Mouse (Mus musculus): Measurements from ENCODE around the gene Gdf2. TPM values are rescaled to one million over a fixed set of nuclear protein-coding genes. Genes with fewer than 3 reads are reported as not detected.

Gene Gdf2
- total and polyA plus RNA-seq, 3 experiments = 0.10 to 0.34 (median 0.16) TPM

DNA sequence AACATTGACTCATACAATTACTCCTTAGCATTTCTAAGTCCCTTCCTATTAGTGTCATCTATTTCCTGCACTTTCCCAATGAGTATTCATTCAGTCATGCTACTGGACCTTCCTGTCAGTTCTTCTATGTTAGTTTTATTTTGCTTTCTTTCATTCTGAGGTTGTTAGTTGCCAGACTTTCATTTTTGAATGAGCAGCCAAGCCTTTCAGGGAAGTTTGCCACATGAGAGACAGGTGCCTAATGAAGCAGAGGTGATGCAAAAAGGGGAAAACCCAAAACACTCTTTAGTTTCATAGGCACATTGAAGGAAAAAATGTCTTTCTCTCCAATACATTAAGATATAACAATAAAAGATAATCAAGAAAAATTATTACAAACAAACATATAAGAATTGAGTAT is 36.0 kb upstream of the Gdf2 start:
- no peak overlapping the region for H3K27ac ChIP-seq
- peaks cover 1% of the 10 kb centered on the region; the same call in 1 of the 2 replicates for H3K4me1 ChIP-seq (ENCODE audit: control insufficient read depth, insufficient read depth, low read length)

DNA sequence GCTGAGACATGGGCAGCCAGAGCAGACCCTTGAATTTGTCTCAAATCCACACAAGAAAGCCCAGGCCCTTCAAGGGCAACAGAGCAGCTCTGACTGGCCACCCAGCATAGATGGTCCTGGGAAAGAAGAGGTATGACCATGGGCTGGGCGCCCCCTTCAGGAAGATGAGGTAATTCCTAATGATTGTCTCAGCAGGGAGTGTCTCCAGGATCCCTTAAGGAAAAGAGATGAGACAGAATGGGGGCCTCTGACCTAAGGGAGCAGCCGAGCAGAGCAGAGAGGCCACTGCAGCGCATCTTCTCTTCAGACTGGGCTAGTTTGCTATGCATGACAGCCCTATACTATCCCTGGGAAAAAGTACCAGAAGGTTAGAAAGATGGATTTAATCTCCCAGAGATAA is 27.1 kb upstream of the Gdf2 start:
- no peaks in the 10 kb centered on the region for H3K4me1 ChIP-seq (ENCODE audit: control insufficient read depth, insufficient read depth, low read length)
- no peak overlapping the region for H3K27ac ChIP-seq
- H3K9ac ChIP-seq (ENCODE audit: low read depth, low read length) = no peak overlapping the region
- no peaks in the 10 kb centered on the region for H3K36me3 ChIP-seq (ENCODE audit: control insufficient read depth, insufficient read depth, low read length)
- TF ChIP-seq POLR2A (IDR thresholded peaks at IDR 0.05; ENCODE audit: insufficient read depth, low read depth, low read length) (no peak), EP300 (IDR thresholded peaks at IDR 0.05; ENCODE audit: insufficient read depth, low read depth, low read length) (peak; percentile 52; the same call in 1 of the 2 replicates), CTCF (IDR thresholded peaks at IDR 0.05) (peak; percentile 71)
- H3K4me3 ChIP-seq = no peak overlapping the region
- no peaks in the 10 kb centered on the region for H3K79me2 ChIP-seq (replicated peaks; ENCODE audit: control insufficient read depth, insufficient read depth, low read length)
- WGBS = 24% methylated on average over 3 of the region's 3 CpGs
- intact Hi-C loops (cut with DNase I) = loop anchor here (1.0 kb wide), 2 partner anchors 218 to 240 kb away; no protein-coding TSS in a partner anchor
- peak; percentile 57 to 60 for DNase-seq
- H3K27me3 ChIP-seq (ENCODE audit: control insufficient read depth, insufficient read depth, low read length) = no peaks in the 10 kb centered on the region; the same call in 1 of the 2 replicates

More for the DNA sequence above, 36.0 kb upstream of the Gdf2 start:
- Histone ChIP-seq H3K4me3 (no peak overlapping the region), H3K27me3 (ENCODE audit: control insufficient read depth, insufficient read depth, low read length) (no peaks in the 10 kb centered on the region), H3K79me2 (replicated peaks; ENCODE audit: control insufficient read depth, insufficient read depth, low read length) (no peaks in the 10 kb centered on the region), H3K9ac (ENCODE audit: low read depth, low read length) (no peak overlapping the region), H3K36me3 (ENCODE audit: control insufficient read depth, insufficient read depth, low read length) (no peaks in the 10 kb centered on the region)
- DNase-seq = no peak
- no peak for TF ChIP-seq EP300 (IDR thresholded peaks at IDR 0.05; ENCODE audit: insufficient read depth, low read depth, low read length)
- no peak for TF ChIP-seq POLR2A (IDR thresholded peaks at IDR 0.05; ENCODE audit: insufficient read depth, low read depth, low read length)
- no peak for TF ChIP-seq CTCF (IDR thresholded peaks at IDR 0.05)
- intact Hi-C loops (cut with DNase I) = no loop called here

DNA sequence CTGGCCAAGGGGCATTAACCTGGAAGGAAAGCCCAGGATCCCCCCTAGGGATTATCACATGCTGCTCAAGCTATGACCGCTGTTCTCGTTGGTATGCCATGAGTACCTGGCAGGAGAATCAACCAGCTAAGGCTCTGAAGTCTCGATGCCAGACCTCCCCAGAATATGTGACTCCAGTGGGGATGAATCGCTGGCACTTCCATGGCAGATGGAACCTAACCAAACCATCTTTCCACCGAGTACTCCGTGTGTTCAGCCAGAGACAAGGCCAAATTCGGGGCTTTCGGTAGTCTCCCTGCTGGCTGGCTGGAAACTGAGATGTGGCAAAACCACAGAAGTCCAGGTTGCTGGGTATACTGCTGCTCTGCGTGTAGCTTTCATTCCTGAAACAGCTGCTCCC is 26.6 kb upstream of the Gdf2 start:
- Histone ChIP-seq H3K4me3 (no peak overlapping the region), H3K9ac (ENCODE audit: low read depth, low read length) (no peak overlapping the region), H3K27me3 (ENCODE audit: control insufficient read depth, insufficient read depth, low read length) (no peaks in the 10 kb centered on the region; the same call in 1 of the 2 replicates), H3K27ac (no peak overlapping the region), H3K4me1 (ENCODE audit: control insufficient read depth, insufficient read depth, low read length) (no peaks in the 10 kb centered on the region), H3K79me2 (replicated peaks; ENCODE audit: control insufficient read depth, insufficient read depth, low read length) (no peaks in the 10 kb centered on the region), H3K36me3 (ENCODE audit: control insufficient read depth, insufficient read depth, low read length) (no peaks in the 10 kb centered on the region)
- 84% methylated on average over 9 of the region's 9 CpGs for WGBS
- no peak for DNase-seq
- intact Hi-C loops (cut with DNase I) = no loop called here
- TF ChIP-seq POLR2A (IDR thresholded peaks at IDR 0.05; ENCODE audit: insufficient read depth, low read depth, low read length) (no peak), EP300 (IDR thresholded peaks at IDR 0.05; ENCODE audit: insufficient read depth, low read depth, low read length) (no peak), CTCF (IDR thresholded peaks at IDR 0.05) (no peak)

DNA sequence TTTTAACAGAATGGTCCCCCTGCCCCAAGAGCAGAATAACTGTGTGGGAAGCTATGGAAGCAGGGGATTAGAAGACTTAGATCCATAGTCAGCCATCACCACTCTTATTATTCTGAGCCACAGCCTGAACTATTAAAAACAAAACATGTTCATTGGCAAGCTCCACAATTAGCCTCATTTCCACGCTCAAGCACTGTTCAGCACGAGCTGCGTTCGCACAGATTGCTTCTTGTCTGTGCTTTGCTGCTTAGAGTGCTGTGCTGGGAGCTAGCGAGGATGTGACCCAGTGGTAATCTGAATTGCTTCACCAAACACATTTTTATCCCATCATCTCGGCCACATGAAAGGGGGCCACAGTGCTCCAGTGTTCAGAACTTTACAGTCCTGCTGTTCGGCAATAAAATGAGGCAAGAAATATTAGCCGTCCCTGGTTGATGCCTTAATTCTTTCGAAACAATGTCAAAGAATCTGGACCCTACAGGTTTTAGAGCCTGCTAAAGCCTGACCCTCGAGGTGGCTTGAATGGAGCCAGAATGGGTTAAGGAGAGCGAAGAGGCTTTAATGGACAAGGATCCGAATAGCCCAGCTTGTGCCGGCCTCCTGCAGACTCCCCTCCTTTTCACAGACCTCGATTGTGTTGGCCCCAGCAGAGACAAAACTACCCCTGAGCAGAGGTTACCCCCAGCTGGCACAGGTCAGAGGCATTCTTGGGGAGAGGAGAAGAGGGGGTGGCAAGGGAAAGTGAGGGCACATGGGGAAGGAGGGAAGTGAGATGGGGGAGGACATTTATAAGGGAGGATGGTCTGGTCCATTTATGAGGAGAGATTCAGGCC is 19.9 kb upstream of the Gdf2 start:
- no peaks in the 10 kb centered on the region for H3K79me2 ChIP-seq (replicated peaks; ENCODE audit: control insufficient read depth, insufficient read depth, low read length)
- no peaks in the 10 kb centered on the region; the same call in 1 of the 2 replicates for H3K4me1 ChIP-seq (ENCODE audit: control insufficient read depth, insufficient read depth, low read length)
- 67% methylated on average over 14 of the region's 14 CpGs for WGBS
- TF ChIP-seq CTCF (IDR thresholded peaks at IDR 0.05) (no peak), EP300 (IDR thresholded peaks at IDR 0.05; ENCODE audit: insufficient read depth, low read depth, low read length) (no peak), POLR2A (IDR thresholded peaks at IDR 0.05; ENCODE audit: insufficient read depth, low read depth, low read length) (no peak)
- peaks cover 7% of the 10 kb centered on the region for H3K27me3 ChIP-seq (ENCODE audit: control insufficient read depth, insufficient read depth, low read length)
- H3K4me3 ChIP-seq = no peak overlapping the region
- H3K9ac ChIP-seq (ENCODE audit: low read depth, low read length) = no peak overlapping the region
- DNase-seq = no peak
- H3K36me3 ChIP-seq (ENCODE audit: control insufficient read depth, insufficient read depth, low read length) = no peaks in the 10 kb centered on the region
- H3K27ac ChIP-seq = no peak overlapping the region
- intact Hi-C loops (cut with DNase I) = no loop called here

DNA sequence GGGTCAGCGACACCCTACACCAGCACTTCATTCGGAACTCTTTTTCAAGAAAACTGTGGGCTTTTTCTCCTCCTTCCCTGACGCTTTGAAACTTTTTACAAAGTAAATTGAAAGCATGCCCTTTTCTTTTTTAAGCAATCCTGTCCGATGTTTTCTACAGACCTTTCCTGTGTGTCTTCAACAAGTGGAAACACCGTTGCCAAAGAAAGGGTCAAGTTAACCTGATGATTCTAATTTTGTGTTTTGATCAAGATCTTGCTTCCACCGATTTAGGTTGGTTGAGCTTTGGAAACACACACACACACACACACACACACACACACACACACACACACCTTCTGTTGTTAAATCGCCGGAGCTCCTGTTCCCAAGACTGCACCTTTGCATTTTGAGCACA is 18.1 kb upstream of the Gdf2 start:
- intact Hi-C loops (cut with DNase I) = no loop called here
- Histone ChIP-seq H3K79me2 (replicated peaks; ENCODE audit: control insufficient read depth, insufficient read depth, low read length) (no peaks in the 10 kb centered on the region), H3K27me3 (ENCODE audit: control insufficient read depth, insufficient read depth, low read length) (peaks cover 7% of the 10 kb centered on the region), H3K36me3 (ENCODE audit: control insufficient read depth, insufficient read depth, low read length) (no peaks in the 10 kb centered on the region), H3K27ac (no peak overlapping the region), H3K4me1 (ENCODE audit: control insufficient read depth, insufficient read depth, low read length) (no peaks in the 10 kb centered on the region; the same call in 1 of the 2 replicates), H3K4me3 (no peak overlapping the region), H3K9ac (ENCODE audit: low read depth, low read length) (no peak overlapping the region)
- 31% methylated on average over 8 of the region's 8 CpGs for WGBS
- no peak for TF ChIP-seq POLR2A (IDR thresholded peaks at IDR 0.05; ENCODE audit: insufficient read depth, low read depth, low read length)
- TF ChIP-seq CTCF (IDR thresholded peaks at IDR 0.05) = no peak
- no peak for TF ChIP-seq EP300 (IDR thresholded peaks at IDR 0.05; ENCODE audit: insufficient read depth, low read depth, low read length)
- no peak for DNase-seq
